ENCODE assay signal across 8 mouse cellular contexts in genomic region chr11:117968716-117969099, GRCm38 (mm10). TPM values are rescaled to one million over a fixed set of nuclear protein-coding genes. Genes with fewer than 3 reads are reported as not detected.
A peak's percentile ranks its signal among the peaks of the same experiment; 100 is the strongest.
DNase-seq lines count a peak whose midpoint lies in the region; ATAC-seq and TF ChIP-seq lines count a peak whose summit lies in the region.

No protein-coding gene starts in this region.

- H3K4me1 ChIP-seq in kidney, postnatal 0 days (replicated peaks; ENCODE audit: insufficient read depth, low read length) = peaks cover 30% of the 10 kb centered on the region
- peaks cover 8% of the 10 kb centered on the region for H3K4me1 ChIP-seq in cortical plate, adult 2 months (ENCODE audit: control insufficient read depth, insufficient read depth, low read length)
- H3K4me1 ChIP-seq in hindbrain, embryonic 13.5 days (replicated peaks) = peaks cover 59% of the 10 kb centered on the region
- peaks cover 60% of the 10 kb centered on the region for H3K4me1 ChIP-seq in midbrain, embryonic 13.5 days (replicated peaks)

- peak overlapping the region; percentile 96 for H3K4me2 ChIP-seq in kidney, postnatal 0 days (ENCODE audit: low read length)
- H3K4me2 ChIP-seq in hindbrain, embryonic 13.5 days = peak overlapping the region; percentile 96
- H3K4me2 ChIP-seq in midbrain, embryonic 13.5 days (replicated peaks) = peak overlapping the region; percentile 87

- peak overlapping the region; percentile 86 for H3K9ac ChIP-seq in kidney, postnatal 0 days (ENCODE audit: low read depth, low read length)
- peak overlapping the region; percentile 85 for H3K9ac ChIP-seq in hindbrain, embryonic 13.5 days
- H3K9ac ChIP-seq in midbrain, embryonic 13.5 days (replicated peaks) = peak overlapping the region; percentile 70

- under 1% methylated on average over 33 of the region's 34 CpGs for WGBS in kidney, postnatal 0 days
- under 1% methylated on average over 34 of the region's 34 CpGs for WGBS in hindbrain, embryonic 13.5 days
- 0% methylated on average over 33 of the region's 34 CpGs for WGBS in midbrain, embryonic 13.5 days

- peak overlapping the region; percentile 79 for H3K4me3 ChIP-seq in kidney, postnatal 0 days (replicated peaks; ENCODE audit: low read depth, low read length)
- H3K4me3 ChIP-seq in cortical plate, adult 2 months (ENCODE audit: insufficient read depth, low read length) = peak overlapping the region; percentile 40
- peak overlapping the region; percentile 67 for H3K4me3 ChIP-seq in hindbrain, embryonic 13.5 days
- peak overlapping the region; percentile 55 for H3K4me3 ChIP-seq in midbrain, embryonic 13.5 days (replicated peaks)

- TF ChIP-seq POLR2A in cortical plate, adult 2 months (IDR thresholded peaks at IDR 0.05; ENCODE audit: extremely low read depth, insufficient read depth, low read length) = no peak

- peak; percentile 34 for ATAC-seq in kidney, postnatal 0 days (replicated peaks; ENCODE audit: low FRiP score, low read depth)
- ATAC-seq in hindbrain, embryonic 13.5 days (ENCODE audit: low FRiP score) = peak; percentile 53; the same call in 1 of the 2 replicates
- ATAC-seq in midbrain, embryonic 13.5 days = no peak; the same call in none of the 2 replicates

- H3K27me3 ChIP-seq in kidney, postnatal 0 days (ENCODE audit: insufficient read depth, low read length) = no peaks in the 10 kb centered on the region
- peaks cover 51% of the 10 kb centered on the region for H3K27me3 ChIP-seq in hindbrain, embryonic 13.5 days
- H3K27me3 ChIP-seq in midbrain, embryonic 13.5 days = peaks cover 47% of the 10 kb centered on the region

- peak overlapping the region; percentile 96 for H3K27ac ChIP-seq in kidney, postnatal 0 days
- H3K27ac ChIP-seq in cortical plate, adult 2 months (ENCODE audit: insufficient read depth, low read length) = peak overlapping the region; percentile 83
- peak overlapping the region; percentile 88 for H3K27ac ChIP-seq in hindbrain, embryonic 13.5 days
- H3K27ac ChIP-seq in midbrain, embryonic 13.5 days = peak overlapping the region; percentile 79

- no peaks in the 10 kb centered on the region for H3K36me3 ChIP-seq in kidney, postnatal 0 days (ENCODE audit: insufficient read depth, low read length)
- no peaks in the 10 kb centered on the region for H3K36me3 ChIP-seq in hindbrain, embryonic 13.5 days
- no peaks in the 10 kb centered on the region for H3K36me3 ChIP-seq in midbrain, embryonic 13.5 days

- peak; percentile 49 for TF ChIP-seq CTCF in kidney, postnatal 0 days (IDR thresholded peaks at IDR 0.05; ENCODE audit: low read depth)
- no peak for TF ChIP-seq CTCF in cortical plate, adult 2 months (IDR thresholded peaks at IDR 0.05; ENCODE audit: extremely low read depth, insufficient read depth, low read length)

- DNase-seq in kidney, postnatal 0 days (ENCODE audit: low spot score) = peak; percentile 74
- no peak for DNase-seq in kidney, postnatal 36 days
- no peak for DNase-seq in right cerebral cortex, adult 18-20 months
- no peak for DNase-seq in frontal cortex, postnatal 25 days (ENCODE audit: low spot score in 2 of 2)
- no peak for DNase-seq in adrenal gland, adult 8-10 months

- no peaks in the 10 kb centered on the region for H3K9me3 ChIP-seq in kidney, postnatal 0 days (replicated peaks; ENCODE audit: low read length)
- H3K9me3 ChIP-seq in hindbrain, embryonic 13.5 days = no peaks in the 10 kb centered on the region
- H3K9me3 ChIP-seq in midbrain, embryonic 13.5 days = no peaks in the 10 kb centered on the region

RNA-seq across cellular contexts. Expression of gene Socs3, which starts 1.1 kb away (rescaled TPM):
- polyA plus RNA-seq in kidney, postnatal 0 days (2015; fragmentation: Nextera tagmentation; extraction: Ambion mirVana) = 11.7 and 14.4 TPM in 2 replicates
- 5.0 TPM in 2 replicates for polyA plus RNA-seq in cortical plate, adult 2 months (2012; rRNA removed)
- 8.3 and 8.8 TPM in 2 replicates for polyA plus RNA-seq in hindbrain, embryonic 13.5 days (2015; fragmentation: Nextera tagmentation; extraction: Ambion mirVana)
- polyA plus RNA-seq in midbrain, embryonic 13.5 days (2015; fragmentation: Nextera tagmentation; extraction: Ambion mirVana) = 8.3 and 9.3 TPM in 2 replicates
- total RNA-seq in adrenal gland, adult 8-10 months (2022) = 10 to 100 TPM in 1 of 4 experiments, 1 to 10 TPM in 3; 4.4 to 14.6 (median 5.4) TPM

RNA-seq across cellular contexts. Expression of gene Pgs1, which starts 17.4 kb away (rescaled TPM):
- polyA plus RNA-seq in kidney, postnatal 0 days (2015; fragmentation: Nextera tagmentation; extraction: Ambion mirVana) = 29.6 and 32.0 TPM in 2 replicates
- 81.6 and 86.6 TPM in 2 replicates for polyA plus RNA-seq in cortical plate, adult 2 months (2012; rRNA removed)
- polyA plus RNA-seq in hindbrain, embryonic 13.5 days (2015; fragmentation: Nextera tagmentation; extraction: Ambion mirVana) = 47.4 and 47.6 TPM in 2 replicates
- polyA plus RNA-seq in midbrain, embryonic 13.5 days (2015; fragmentation: Nextera tagmentation; extraction: Ambion mirVana) = 46.0 and 50.8 TPM in 2 replicates
- total RNA-seq in adrenal gland, adult 8-10 months (2022) = 10 to 100 TPM; 52.7 to 76.9 (median 68.2) TPM
